Mouse (Mus musculus) embryonic facial prominence, embryonic 14.5 days (tissue): ENCODE data around the gene Cacng6. TPM values are rescaled to one million over a fixed set of nuclear protein-coding genes. Genes with fewer than 3 reads are reported as not detected.
A peak's percentile ranks its signal among the peaks of the same experiment; 100 is the strongest.

Source experiments
- ATAC-seq: fragments of 200-750 bp; cut with Nextera tagmentation; 2 replicates; pipeline ENCODE4 v1.8.0; 2017; ENCODE audit warnings: low read depth, moderate number of reproducible peaks, moderate TSS enrichment
- DNase-seq: peaks from one replicate; pipeline ENCODE4 v3.0.0-alpha.2; 2015; ENCODE audit warnings: low spot score
- H3K27ac ChIP-seq: fragments of 300-500 bp; sonication (generic); replicated peaks from 2 replicates; pipeline ENCODE4 v1.5.1; 2014; ENCODE audit warnings: low read depth, mild to moderate bottlenecking, low read length, moderate library complexity
- H3K27me3 ChIP-seq: fragments of 300-500 bp; sonication (generic); replicated peaks from 2 replicates; pipeline ENCODE4 v1.6.1; 2014; ENCODE audit warnings: low read length; ENCODE audit not compliant: control insufficient read depth, insufficient read depth
- H3K36me3 ChIP-seq: fragments of 300-500 bp; sonication (generic); 2 replicates; pipeline ENCODE4 v1.6.1; 2014; ENCODE audit warnings: low read length, mixed read lengths; ENCODE audit not compliant: control insufficient read depth, insufficient read depth
- H3K4me1 ChIP-seq: fragments of 300-500 bp; sonication (generic); 2 replicates; pipeline ENCODE4 v1.6.1; 2014; ENCODE audit warnings: antibody characterized with exemption, low read length; ENCODE audit not compliant: control insufficient read depth, insufficient read depth
- H3K4me2 ChIP-seq: fragments of 300-500 bp; sonication (generic); 2 replicates; pipeline ENCODE4 v1.6.1; 2014; ENCODE audit warnings: low read depth, mild to moderate bottlenecking, low read length, moderate library complexity, mixed read lengths
- H3K4me3 ChIP-seq: fragments of 300-500 bp; sonication (generic); 2 replicates; pipeline ENCODE4 v1.5.1; 2014; ENCODE audit warnings: low read depth, mild to moderate bottlenecking, low read length
- H3K9ac ChIP-seq: fragments of 300-500 bp; sonication (generic); 2 replicates; pipeline ENCODE4 v1.6.1; 2014; ENCODE audit warnings: low read depth, mild to moderate bottlenecking, low read length, moderate library complexity, mixed read lengths
- H3K9me3 ChIP-seq: fragments of 300-500 bp; sonication (generic); 2 replicates; pipeline ENCODE4 v1.6.1; 2016; ENCODE audit warnings: low read length; ENCODE audit not compliant: control insufficient read depth
- WGBS: fragments of 180-500 bp; shearing (Covaris S2); extraction: QIAGEN DNeasy Blood & Tissue Kit; methylation state at CpG from one replicate; pipeline ENCODE4 v1.1.7; 2014; 5-methylcytosine and 5-hydroxymethylcytosine counted together
- polyA plus RNA-seq: library from polyadenylated mRNA; unstranded; fragments of >200 nt; fragmentation: Nextera tagmentation; extraction: Ambion mirVana; gene quantifications from 2 replicates; pipeline ENCODE4 v1.2.1, GENCODE M21; 2014

The Cacng6 gene
- polyA plus RNA-seq, 1 experiment from 2014 or later = 14.5 TPM

GRCm38 (mm10) chr7:3457841-3458217, 33.8 kb downstream of the Cacng6 start:
- H3K27me3 ChIP-seq = no peaks in the 10 kb centered on the region
- H3K4me1 ChIP-seq = no peaks in the 10 kb centered on the region
- no peaks in the 10 kb centered on the region for H3K36me3 ChIP-seq
- no peak for DNase-seq
- H3K27ac ChIP-seq = no peak overlapping the region
- H3K4me3 ChIP-seq = no peak overlapping the region
- H3K9me3 ChIP-seq = no peaks in the 10 kb centered on the region
- H3K4me2 ChIP-seq = no peak overlapping the region
- H3K9ac ChIP-seq = no peak overlapping the region
- 61% methylated on average over 9 of the region's 9 CpGs for WGBS
- ATAC-seq = no peak

GRCm38 (mm10) chr7:3460261-3460660, 36.3 kb downstream of the Cacng6 start:
- no peak for DNase-seq
- H3K27ac ChIP-seq = no peak overlapping the region
- H3K4me2 ChIP-seq = no peak overlapping the region
- no peak overlapping the region for H3K4me3 ChIP-seq
- no peaks in the 10 kb centered on the region for H3K4me1 ChIP-seq
- H3K36me3 ChIP-seq = no peaks in the 10 kb centered on the region
- ATAC-seq = no peak
- H3K27me3 ChIP-seq = no peaks in the 10 kb centered on the region
- 85% methylated on average over 8 of the region's 8 CpGs for WGBS
- H3K9ac ChIP-seq = no peak overlapping the region
- no peaks in the 10 kb centered on the region for H3K9me3 ChIP-seq

- H3K4me1 ChIP-seq = no peaks in the 10 kb centered on the region
- no peak for ATAC-seq
- H3K4me3 ChIP-seq = no peak overlapping the region
- H3K9me3 ChIP-seq = no peaks in the 10 kb centered on the region
- 81% methylated on average over 4 of the region's 4 CpGs for WGBS
- H3K27ac ChIP-seq = no peak overlapping the region
- H3K27me3 ChIP-seq = no peaks in the 10 kb centered on the region
- no peak overlapping the region for H3K9ac ChIP-seq
- no peak for DNase-seq
- no peaks in the 10 kb centered on the region for H3K36me3 ChIP-seq
- H3K4me2 ChIP-seq = no peak overlapping the region
Measured at GRCm38 (mm10) chr7:3463306-3463705, 39.3 kb downstream of the Cacng6 start.

GRCm38 (mm10) chr7:3468614-3469013, 44.6 kb downstream of the Cacng6 start:
- Histone ChIP-seq H3K27ac (no peak overlapping the region), H3K36me3 (no peaks in the 10 kb centered on the region), H3K4me3 (no peak overlapping the region), H3K27me3 (no peaks in the 10 kb centered on the region), H3K4me1 (no peaks in the 10 kb centered on the region), H3K9me3 (no peaks in the 10 kb centered on the region), H3K4me2 (no peak overlapping the region), H3K9ac (no peak overlapping the region)
- ATAC-seq (no peak), DNase-seq (peak; percentile 11)
- WGBS = 45% methylated on average over 2 of the region's 2 CpGs

- Histone ChIP-seq H3K27me3 (no peaks in the 10 kb centered on the region), H3K4me1 (no peaks in the 10 kb centered on the region), H3K27ac (no peak overlapping the region), H3K36me3 (no peaks in the 10 kb centered on the region), H3K4me2 (no peak overlapping the region), H3K4me3 (no peak overlapping the region), H3K9ac (no peak overlapping the region), H3K9me3 (no peaks in the 10 kb centered on the region)
- DNase-seq (no peak), ATAC-seq (no peak)
- 81% methylated on average over 3 of the region's 3 CpGs for WGBS
Measured at GRCm38 (mm10) chr7:3472774-3473173, 48.8 kb downstream of the Cacng6 start.

- H3K36me3 ChIP-seq = no peaks in the 10 kb centered on the region
- H3K27ac ChIP-seq = no peak overlapping the region
- H3K4me3 ChIP-seq = no peak overlapping the region; the same call in 1 of the 2 replicates
- no peaks in the 10 kb centered on the region for H3K27me3 ChIP-seq
- no peak for ATAC-seq
- peak overlapping the region; percentile 40 for H3K4me2 ChIP-seq
- DNase-seq = peak; percentile 13
- no peaks in the 10 kb centered on the region for H3K4me1 ChIP-seq
- H3K9me3 ChIP-seq = 0 out of 2 replicates have a peak, but pooled peaks cover 3% of the 10 kb centered on the region
- H3K9ac ChIP-seq = peak overlapping the region; percentile 27; the same call in 1 of the 2 replicates
- 6% methylated on average over 19 of the region's 19 CpGs for WGBS
Measured at GRCm38 (mm10) chr7:3474291-3475080, 50.5 kb downstream of the Cacng6 start.

- ATAC-seq = no peak
- Histone ChIP-seq H3K9ac (no peak overlapping the region), H3K4me2 (no peak overlapping the region), H3K9me3 (peaks cover 10% of the 10 kb centered on the region; the same call in 1 of the 2 replicates), H3K36me3 (no peaks in the 10 kb centered on the region), H3K27me3 (no peaks in the 10 kb centered on the region), H3K4me1 (no peaks in the 10 kb centered on the region), H3K27ac (no peak overlapping the region), H3K4me3 (no peak overlapping the region)
- 77% methylated on average over 5 of the region's 5 CpGs for WGBS
- DNase-seq = no peak
Measured at GRCm38 (mm10) chr7:3476728-3477127, 52.7 kb downstream of the Cacng6 start.

GRCm38 (mm10) chr7:3481948-3482608, 58.1 kb downstream of the Cacng6 start:
- WGBS = 87% methylated on average over 6 of the region's 6 CpGs
- H3K9me3 ChIP-seq = peaks cover 10% of the 10 kb centered on the region; the same call in 1 of the 2 replicates
- no peak overlapping the region for H3K9ac ChIP-seq
- no peak overlapping the region for H3K4me3 ChIP-seq
- H3K27ac ChIP-seq = no peak overlapping the region
- no peak for ATAC-seq
- DNase-seq = no peak
- H3K27me3 ChIP-seq = no peaks in the 10 kb centered on the region
- no peak overlapping the region for H3K4me2 ChIP-seq
- no peaks in the 10 kb centered on the region for H3K4me1 ChIP-seq
- no peaks in the 10 kb centered on the region for H3K36me3 ChIP-seq
